Mouse (Mus musculus): ENCODE results near the gene Lrrc49. TPM values are rescaled to one million over a fixed set of nuclear protein-coding genes. Genes with fewer than 3 reads are reported as not detected.

The Lrrc49 gene
- polyA plus RNA-seq, 1 experiment from 2014 or later, result 15.7 TPM

DNA sequence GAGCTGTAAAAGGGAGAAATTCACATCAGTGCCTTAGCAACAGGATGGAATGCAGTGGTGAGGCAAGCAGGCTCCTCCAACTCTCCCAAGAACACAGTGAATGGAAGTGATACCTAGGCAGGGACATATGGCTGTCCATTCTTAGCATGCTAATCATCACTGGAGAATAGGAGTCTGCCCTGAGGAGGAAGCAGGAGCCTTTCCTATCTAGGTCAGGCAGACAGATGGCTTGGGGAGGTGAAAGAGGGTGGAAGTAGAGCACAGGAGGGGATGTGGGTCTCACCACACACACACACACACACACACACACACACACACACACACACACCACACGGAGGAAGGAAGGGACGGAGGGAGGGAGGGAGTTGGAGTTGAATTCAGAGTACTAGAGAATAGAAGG is 62.1 kb downstream of the Lrrc49 start:
- no peaks in the 10 kb centered on the region for H3K9me3 ChIP-seq
- H3K27ac ChIP-seq, result no peak overlapping the region
- no peaks in the 10 kb centered on the region for H3K27me3 ChIP-seq (replicated peaks)
- no peak for ATAC-seq (ENCODE audit: insufficient read depth, low FRiP score, low read depth)
- no CpG with 5 or more reads among the region's 2 CpGs for WGBS
- H3K4me2 ChIP-seq, result no peak overlapping the region
- no peaks in the 10 kb centered on the region for H3K4me1 ChIP-seq
- H3K9ac ChIP-seq, result no peak overlapping the region
- H3K36me3 ChIP-seq, result no peaks in the 10 kb centered on the region
- no peak overlapping the region for H3K4me3 ChIP-seq (replicated peaks)

DNA sequence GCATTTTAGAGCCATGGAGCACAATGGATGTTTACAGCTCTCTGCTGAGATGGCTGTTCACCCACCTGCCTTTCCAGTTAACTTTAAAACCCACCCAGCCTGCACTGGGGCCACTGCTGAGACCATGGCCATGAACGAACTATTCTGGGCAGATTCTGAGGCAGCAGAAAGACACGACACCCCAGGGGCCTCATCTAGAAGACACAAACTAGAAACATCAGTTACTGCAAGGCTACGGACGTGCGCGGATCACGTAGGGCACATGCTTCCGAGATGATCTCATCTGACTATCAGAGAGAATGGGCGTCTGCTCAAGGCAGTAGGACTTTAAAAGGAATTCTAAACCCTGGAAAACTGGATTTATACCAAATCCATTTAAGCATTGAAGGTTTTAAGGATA is 71.0 kb downstream of the Lrrc49 start:
- no peaks in the 10 kb centered on the region for H3K4me1 ChIP-seq
- peak overlapping the region; percentile 73 for H3K27ac ChIP-seq
- H3K9me3 ChIP-seq, result no peaks in the 10 kb centered on the region
- H3K27me3 ChIP-seq (replicated peaks), result no peaks in the 10 kb centered on the region
- peak overlapping the region; percentile 3; the same call in 1 of the 2 replicates for H3K4me2 ChIP-seq
- no peak for ATAC-seq (ENCODE audit: insufficient read depth, low FRiP score, low read depth)
- no peak overlapping the region for H3K4me3 ChIP-seq (replicated peaks)
- 52% methylated on average over 9 of the region's 9 CpGs for WGBS
- no peaks in the 10 kb centered on the region for H3K36me3 ChIP-seq
- H3K9ac ChIP-seq, result no peak overlapping the region

DNA sequence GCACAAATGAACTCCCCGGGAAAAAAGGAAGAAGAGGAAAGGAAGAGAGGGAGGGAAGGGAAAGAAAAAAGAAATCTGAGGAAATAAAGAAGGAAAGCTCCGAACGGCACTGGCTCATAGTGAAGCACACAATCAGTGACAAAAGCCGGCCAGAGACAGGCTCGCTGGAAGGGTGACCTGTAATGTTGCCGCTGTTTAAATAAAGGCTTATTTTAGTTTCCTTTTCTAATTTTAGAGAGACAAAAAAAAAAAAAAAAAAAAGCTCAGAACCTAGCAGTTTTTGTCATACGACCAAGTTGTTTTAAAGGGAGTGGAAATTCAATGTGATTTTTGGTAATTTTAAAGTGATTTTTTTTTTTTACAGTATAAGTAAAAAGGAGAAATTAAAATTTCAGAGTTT is 71.6 kb downstream of the Lrrc49 start:
- Histone ChIP-seq H3K27ac (no peak overlapping the region; the same call in 1 of the 2 replicates), H3K9ac (no peak overlapping the region), H3K9me3 (no peaks in the 10 kb centered on the region), H3K36me3 (no peaks in the 10 kb centered on the region), H3K27me3 (replicated peaks) (no peaks in the 10 kb centered on the region), H3K4me3 (replicated peaks) (no peak overlapping the region), H3K4me1 (no peaks in the 10 kb centered on the region), H3K4me2 (no peak overlapping the region)
- ATAC-seq (ENCODE audit: insufficient read depth, low FRiP score, low read depth), result no peak
- 47% methylated on average over 7 of the region's 7 CpGs for WGBS

DNA sequence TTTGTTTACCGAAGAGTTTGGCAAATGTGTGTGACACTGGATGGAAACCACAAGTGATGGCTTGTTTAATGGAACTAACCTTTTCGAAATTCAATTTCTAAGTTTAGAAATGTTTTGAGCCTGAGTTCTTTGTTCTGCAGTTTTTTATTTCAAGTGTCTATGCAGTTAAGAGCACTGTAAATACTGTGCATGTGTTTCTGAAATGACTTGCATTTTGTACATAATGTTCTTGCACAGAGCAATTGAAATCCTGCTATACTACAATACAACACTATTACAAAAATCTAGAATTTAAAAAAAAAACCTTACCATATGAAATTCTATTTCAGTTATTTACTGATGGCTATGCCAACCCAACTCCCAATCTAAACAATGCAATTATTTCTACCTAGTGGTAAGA is 75.7 kb downstream of the Lrrc49 start:
- H3K4me3 ChIP-seq (replicated peaks), result no peak overlapping the region
- H3K4me1 ChIP-seq, result no peaks in the 10 kb centered on the region
- H3K4me2 ChIP-seq, result no peak overlapping the region
- no peak overlapping the region for H3K27ac ChIP-seq
- H3K36me3 ChIP-seq, result no peaks in the 10 kb centered on the region
- WGBS, result 56% methylated on average over 2 of the region's 2 CpGs
- H3K9me3 ChIP-seq, result no peaks in the 10 kb centered on the region
- H3K9ac ChIP-seq, result no peak overlapping the region
- H3K27me3 ChIP-seq (replicated peaks), result no peaks in the 10 kb centered on the region
- ATAC-seq (ENCODE audit: insufficient read depth, low FRiP score, low read depth), result no peak

DNA sequence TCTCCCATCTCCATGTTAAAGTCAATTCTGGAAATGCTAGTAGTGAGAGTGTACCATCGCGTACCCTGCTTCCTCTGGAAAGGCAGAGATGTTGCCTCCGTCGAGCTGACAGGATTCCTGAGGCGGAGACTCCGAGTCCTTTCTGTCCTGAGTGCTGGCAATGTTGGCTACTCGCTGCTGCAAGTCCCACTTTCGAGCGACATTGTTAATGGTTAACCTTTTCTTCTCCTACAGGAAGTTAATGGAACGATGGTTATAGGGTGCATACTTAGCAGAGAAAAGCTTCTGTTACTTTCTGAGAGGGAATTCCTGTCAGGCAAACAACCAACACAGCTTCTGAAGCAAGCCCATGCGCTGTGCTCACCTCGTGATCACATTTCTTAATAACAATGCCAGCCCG is 77.8 kb downstream of the Lrrc49 start:
- H3K4me3 ChIP-seq (replicated peaks), result no peak overlapping the region
- H3K9ac ChIP-seq, result no peak overlapping the region
- no peak for ATAC-seq (ENCODE audit: insufficient read depth, low FRiP score, low read depth)
- H3K4me2 ChIP-seq, result no peak overlapping the region
- no peaks in the 10 kb centered on the region for H3K27me3 ChIP-seq (replicated peaks)
- no peaks in the 10 kb centered on the region for H3K4me1 ChIP-seq
- H3K36me3 ChIP-seq, result no peaks in the 10 kb centered on the region
- no peaks in the 10 kb centered on the region for H3K9me3 ChIP-seq
- no peak overlapping the region for H3K27ac ChIP-seq
- WGBS, result 49% methylated on average over 13 of the region's 13 CpGs

DNA sequence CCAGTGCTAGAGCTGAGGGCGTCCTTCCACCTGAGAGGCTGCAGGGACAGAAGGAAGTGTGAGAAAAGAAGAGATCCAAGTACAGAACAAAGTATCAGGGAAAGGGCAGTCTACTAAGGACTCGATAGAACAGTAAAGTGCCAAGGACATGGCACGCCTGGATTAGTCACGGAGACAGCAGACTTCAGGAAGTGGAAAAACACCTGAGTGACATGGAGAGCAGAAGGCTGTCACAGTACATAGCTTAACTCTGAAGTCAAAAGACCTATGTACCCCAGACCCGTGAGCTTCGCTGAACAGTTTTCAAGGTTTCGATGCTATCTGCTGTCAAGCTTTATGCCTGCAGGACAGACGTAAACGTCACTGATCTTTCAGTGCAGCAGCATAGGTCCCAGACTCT is 79.1 kb downstream of the Lrrc49 start:
- no peaks in the 10 kb centered on the region for H3K36me3 ChIP-seq
- H3K9ac ChIP-seq, result no peak overlapping the region
- H3K27ac ChIP-seq, result no peak overlapping the region
- no peaks in the 10 kb centered on the region for H3K4me1 ChIP-seq
- H3K27me3 ChIP-seq (replicated peaks), result no peaks in the 10 kb centered on the region
- no peak overlapping the region for H3K4me2 ChIP-seq
- 83% methylated on average over 9 of the region's 9 CpGs for WGBS
- H3K9me3 ChIP-seq, result no peaks in the 10 kb centered on the region
- peak; percentile 31; the same call in 1 of the 2 replicates for ATAC-seq (ENCODE audit: insufficient read depth, low FRiP score, low read depth)
- H3K4me3 ChIP-seq (replicated peaks), result no peak overlapping the region

DNA sequence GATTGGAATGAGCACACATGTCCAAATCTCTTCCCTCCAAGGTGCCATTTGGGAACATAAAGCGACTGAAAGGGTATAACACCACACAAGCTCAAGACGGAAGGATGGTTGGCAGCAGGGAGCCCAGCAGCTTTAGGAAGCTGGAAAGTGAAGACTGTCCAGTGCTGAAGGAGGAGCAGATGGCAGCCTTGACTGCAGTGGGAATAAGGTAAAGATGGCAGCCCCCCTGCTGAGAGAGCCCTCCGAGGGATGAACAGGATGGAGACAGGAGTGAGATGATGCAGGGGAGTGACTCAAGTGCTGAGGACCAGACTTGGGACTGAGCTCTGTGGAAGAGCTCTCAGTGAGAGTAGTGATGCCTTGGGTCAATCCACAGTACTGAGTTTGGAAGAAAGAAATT is 79.9 kb downstream of the Lrrc49 start:
- Histone ChIP-seq H3K9me3 (no peaks in the 10 kb centered on the region), H3K36me3 (no peaks in the 10 kb centered on the region), H3K27ac (no peak overlapping the region), H3K9ac (no peak overlapping the region), H3K4me1 (no peaks in the 10 kb centered on the region), H3K4me3 (replicated peaks) (no peak overlapping the region), H3K4me2 (no peak overlapping the region), H3K27me3 (replicated peaks) (no peaks in the 10 kb centered on the region)
- 81% methylated on average over 3 of the region's 3 CpGs for WGBS
- ATAC-seq (ENCODE audit: insufficient read depth, low FRiP score, low read depth), result no peak

DNA sequence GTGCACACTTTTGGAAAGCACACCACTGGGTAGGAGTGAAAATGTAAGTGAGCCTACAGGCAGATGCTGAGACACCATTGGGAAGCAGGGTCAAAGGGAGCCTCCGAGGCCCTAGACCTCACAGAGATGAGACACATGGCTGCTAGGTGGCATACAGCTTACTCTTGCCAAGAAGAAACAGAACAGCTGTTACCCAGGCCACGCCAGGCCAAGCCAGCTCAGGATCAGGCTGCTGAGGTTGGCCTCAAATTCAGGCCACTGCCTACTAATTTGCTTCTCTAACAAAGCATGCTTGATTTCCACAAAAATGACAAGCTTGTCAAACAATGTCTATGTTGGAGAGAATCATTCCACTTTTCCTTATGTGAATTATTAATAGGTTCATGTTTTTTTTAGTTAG is 83.0 kb downstream of the Lrrc49 start:
- Histone ChIP-seq H3K27me3 (replicated peaks) (no peaks in the 10 kb centered on the region), H3K9me3 (no peaks in the 10 kb centered on the region), H3K4me1 (no peaks in the 10 kb centered on the region), H3K27ac (no peak overlapping the region), H3K9ac (no peak overlapping the region), H3K36me3 (no peaks in the 10 kb centered on the region), H3K4me2 (no peak overlapping the region), H3K4me3 (replicated peaks) (no peak overlapping the region)
- ATAC-seq (ENCODE audit: insufficient read depth, low FRiP score, low read depth), result no peak
- WGBS, result 63% methylated on average over 2 of the region's 2 CpGs

DNA sequence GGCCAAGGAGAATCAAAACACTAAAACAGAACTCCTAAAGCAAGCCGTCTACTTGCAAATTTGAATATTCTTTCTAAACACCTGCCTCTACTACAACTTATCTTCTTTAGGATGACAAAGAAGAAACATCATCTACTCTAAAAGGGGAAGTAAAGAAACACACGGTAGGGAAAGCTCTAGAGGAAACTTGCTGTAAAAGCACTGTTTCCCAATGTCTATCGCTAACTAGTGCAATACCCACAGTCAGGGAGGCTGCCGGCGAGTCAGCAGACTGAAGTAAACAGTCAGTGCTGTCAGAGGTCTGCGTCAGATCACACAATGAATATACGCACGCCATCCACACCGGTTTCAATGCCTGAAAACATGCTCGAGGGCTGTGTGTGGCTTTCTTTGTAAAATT is 86.0 kb downstream of the Lrrc49 start:
- no peaks in the 10 kb centered on the region for H3K9me3 ChIP-seq
- no peaks in the 10 kb centered on the region for H3K27me3 ChIP-seq (replicated peaks)
- H3K4me3 ChIP-seq (replicated peaks), result no peak overlapping the region
- no peaks in the 10 kb centered on the region for H3K36me3 ChIP-seq
- ATAC-seq (ENCODE audit: insufficient read depth, low FRiP score, low read depth), result no peak
- H3K9ac ChIP-seq, result no peak overlapping the region
- H3K4me2 ChIP-seq, result no peak overlapping the region
- H3K4me1 ChIP-seq, result no peaks in the 10 kb centered on the region
- 58% methylated on average over 10 of the region's 10 CpGs for WGBS
- H3K27ac ChIP-seq, result no peak overlapping the region

DNA sequence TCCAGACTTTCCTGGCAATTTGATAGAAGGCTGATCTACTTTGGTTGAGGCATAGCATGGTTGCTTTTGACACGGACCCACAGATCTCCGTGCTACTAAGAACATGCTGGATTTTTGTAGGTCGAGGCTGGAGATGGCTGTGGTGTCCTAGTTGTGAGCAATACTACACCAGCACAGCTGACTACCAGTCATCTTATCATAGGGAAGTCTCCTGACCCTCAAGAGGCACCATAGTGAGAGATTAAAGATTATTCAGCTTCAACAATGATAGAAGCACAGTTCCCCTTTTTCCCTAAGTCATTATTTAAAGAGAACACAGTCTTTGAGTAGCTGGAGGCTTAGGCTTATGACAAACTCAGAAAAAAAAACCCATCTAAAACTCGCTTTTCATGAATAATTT is 87.7 kb downstream of the Lrrc49 start:
- no peak overlapping the region for H3K27ac ChIP-seq
- H3K4me1 ChIP-seq, result no peaks in the 10 kb centered on the region
- H3K27me3 ChIP-seq (replicated peaks), result no peaks in the 10 kb centered on the region
- H3K4me3 ChIP-seq (replicated peaks), result no peak overlapping the region
- no peak overlapping the region for H3K9ac ChIP-seq
- H3K36me3 ChIP-seq, result no peaks in the 10 kb centered on the region
- no peak overlapping the region for H3K4me2 ChIP-seq
- WGBS, result 85% methylated on average over 4 of the region's 4 CpGs
- no peak for ATAC-seq (ENCODE audit: insufficient read depth, low FRiP score, low read depth)
- no peaks in the 10 kb centered on the region for H3K9me3 ChIP-seq

DNA sequence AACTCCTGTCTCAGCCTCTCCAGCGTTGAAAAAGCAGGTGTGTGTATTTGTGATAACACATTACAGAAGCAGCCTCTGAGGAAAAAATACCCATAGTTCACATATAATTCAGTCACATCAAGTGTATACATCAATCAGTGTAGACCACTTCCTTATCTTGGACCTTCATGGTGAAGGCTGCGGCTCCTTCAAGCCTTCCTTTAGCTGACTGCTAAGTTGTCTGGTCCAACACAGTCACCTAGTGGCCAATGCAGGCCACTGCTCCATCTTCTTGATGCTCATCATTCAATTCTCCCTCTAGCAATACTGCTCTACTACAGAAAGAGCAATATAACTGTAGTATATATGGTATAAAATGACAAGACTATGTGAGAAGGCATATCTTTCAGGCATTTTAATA is 88.5 kb downstream of the Lrrc49 start:
- whole genome bisulfite sequencing, result 43% methylated on average over 2 of the region's 2 CpGs
- Histone ChIP-seq H3K9ac (no peak overlapping the region), H3K4me2 (no peak overlapping the region), H3K27ac (no peak overlapping the region), H3K27me3 (replicated peaks) (no peaks in the 10 kb centered on the region), H3K9me3 (no peaks in the 10 kb centered on the region), H3K4me3 (replicated peaks) (no peak overlapping the region), H3K4me1 (no peaks in the 10 kb centered on the region), H3K36me3 (no peaks in the 10 kb centered on the region)
- no peak for ATAC-seq (ENCODE audit: insufficient read depth, low FRiP score, low read depth)

DNA sequence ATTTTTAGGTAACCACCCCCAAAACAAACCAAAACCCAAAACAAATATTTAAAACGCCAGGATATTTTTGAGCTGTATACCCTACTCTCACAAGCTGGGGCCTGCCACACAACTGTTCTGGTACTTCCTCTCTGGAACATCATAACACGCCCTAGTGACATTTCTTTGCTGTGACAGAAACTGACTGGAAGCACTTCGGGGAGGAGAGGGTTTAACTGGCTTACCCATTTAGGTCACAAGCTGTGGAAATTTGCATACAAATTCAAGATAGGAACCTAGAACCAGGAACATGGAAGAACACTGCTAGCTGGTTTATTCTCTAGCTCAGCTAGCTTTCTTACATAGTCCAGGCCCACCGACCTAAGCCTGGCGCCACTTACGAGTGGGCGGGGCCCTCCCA is 92.6 kb downstream of the Lrrc49 start:
- no peaks in the 10 kb centered on the region for H3K27me3 ChIP-seq (replicated peaks)
- ATAC-seq (ENCODE audit: insufficient read depth, low FRiP score, low read depth), result no peak
- H3K4me3 ChIP-seq (replicated peaks), result no peak overlapping the region
- 0 out of 2 replicates have a peak, but pooled peaks cover 7% of the 10 kb centered on the region for H3K4me1 ChIP-seq
- no peak overlapping the region for H3K27ac ChIP-seq
- H3K4me2 ChIP-seq, result no peak overlapping the region
- H3K9ac ChIP-seq, result no peak overlapping the region
- 53% methylated on average over 7 of the region's 7 CpGs for WGBS
- no peaks in the 10 kb centered on the region for H3K9me3 ChIP-seq
- H3K36me3 ChIP-seq, result no peaks in the 10 kb centered on the region

DNA sequence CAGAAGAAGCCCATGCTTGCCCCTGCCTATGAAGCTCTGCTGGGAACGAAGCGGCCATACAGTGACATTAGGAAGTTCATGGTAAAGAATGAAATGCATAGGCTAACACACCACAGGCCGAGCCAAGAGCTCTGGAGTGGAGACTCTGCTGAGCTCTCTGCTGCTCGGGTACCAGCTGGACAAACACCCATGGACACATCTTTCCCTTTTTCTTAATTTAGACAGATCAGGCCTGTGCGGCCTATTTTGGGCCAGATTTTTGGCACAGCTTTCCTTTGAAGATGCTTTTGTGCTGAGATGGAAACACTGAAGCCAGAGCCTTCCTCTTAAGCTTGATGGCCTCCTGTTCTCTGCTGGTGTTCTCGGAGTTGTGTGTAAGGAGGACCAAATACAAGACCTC is 95.0 kb downstream of the Lrrc49 start:
- H3K4me2 ChIP-seq, result no peak overlapping the region
- WGBS, result 61% methylated on average over 6 of the region's 6 CpGs
- ATAC-seq (ENCODE audit: insufficient read depth, low FRiP score, low read depth), result no peak; the same call in 1 of the 2 replicates
- H3K36me3 ChIP-seq, result no peaks in the 10 kb centered on the region
- H3K9ac ChIP-seq, result peak overlapping the region; percentile 16; the same call in 1 of the 2 replicates
- 0 out of 2 replicates have a peak, but pooled peaks cover 7% of the 10 kb centered on the region for H3K4me1 ChIP-seq
- no peak overlapping the region for H3K4me3 ChIP-seq (replicated peaks)
- peak overlapping the region; percentile 57; the same call in 1 of the 2 replicates for H3K27ac ChIP-seq
- H3K27me3 ChIP-seq (replicated peaks), result no peaks in the 10 kb centered on the region
- no peaks in the 10 kb centered on the region for H3K9me3 ChIP-seq
